Mouse (Mus musculus) adrenal gland, adult 2 months (tissue): Measurements from ENCODE around the gene G2e3. TPM values are rescaled to one million over a fixed set of nuclear protein-coding genes. Genes with fewer than 3 reads are reported as not detected.

Source experiments
- DNase-seq: peaks from one replicate; pipeline ENCODE4 v3.0.0; 2021
- long read RNA-seq: library from polyadenylated mRNA; stranded (forward); transcript quantifications from one replicate; pipeline ENCODE4 v2.0.0, GENCODE M21; 2021
- polyA plus RNA-seq: library from polyadenylated mRNA; depleted of rRNA; stranded (reverse); fragments of >200 nt; gene quantifications from 2 replicates; pipeline ENCODE4 v1.2.3, GENCODE M21; 2012; rRNA removed
- total RNA-seq, 2 experiments: library from RNA; stranded (reverse); gene quantifications; 2 replicates each; pipeline ENCODE4 v1.2.3; 2021

The G2e3 gene
- total RNA-seq (10 to 100 TPM in 1 of 2 experiments, 1 to 10 TPM in 1; 6.3 to 11.4 TPM), polyA plus RNA-seq (0.25 and 0.38 TPM in 2 replicates)
- long read RNA-seq, full-length matches to known transcripts: 3 of 4 reads
- long read RNA-seq, partial matches to known transcripts: 0 of 4 reads
- long read RNA-seq, other reads (novel, unspliced or antisense): 1 of 4 reads

- peak; percentile 94 for DNase-seq
Observed at GRCm38 (mm10) chr12:51347988-51348697, at the start of gene G2e3. TSS of gene G2e3 (plus strand) at chr12:51348061.

- DNase-seq: no peak
Observed at GRCm38 (mm10) chr12:51323604-51324003, 24.3 kb upstream of the G2e3 start.

- no peak for DNase-seq
Observed at GRCm38 (mm10) chr12:51326819-51327218, 21.0 kb upstream of the G2e3 start.

- DNase-seq: no peak
Observed at GRCm38 (mm10) chr12:51337014-51337413, 10.8 kb upstream of the G2e3 start.

- DNase-seq: no peak
Observed at GRCm38 (mm10) chr12:51346121-51346520, 1.7 kb upstream of the G2e3 start.

- DNase-seq: no peak
Observed at GRCm38 (mm10) chr12:51348698-51348998, 787 bp downstream of the G2e3 start.

GRCm38 (mm10) chr12:51355296-51355695 lies 7.4 kb downstream of the G2e3 start:
- peak; percentile 14 for DNase-seq

- no peak for DNase-seq
Observed at GRCm38 (mm10) chr12:51361294-51361693, 13.4 kb downstream of the G2e3 start.

- DNase-seq: no peak
Observed at GRCm38 (mm10) chr12:51362898-51363297, 15.0 kb downstream of the G2e3 start.

- DNase-seq: no peak
Observed at GRCm38 (mm10) chr12:51368504-51368903, 20.6 kb downstream of the G2e3 start.

GRCm38 (mm10) chr12:51377003-51377887 lies 29.4 kb downstream of the G2e3 start, which contains the start of gene Scfd1:
TSS of gene Scfd1 (plus strand) at chr12:51377510.
- DNase-seq: peak; percentile 96

GRCm38 (mm10) chr12:51377888-51378190 lies 30.0 kb downstream of the G2e3 start:
- DNase-seq: no peak

GRCm38 (mm10) chr12:51399871-51400270 lies 52.0 kb downstream of the G2e3 start:
- DNase-seq: no peak

- DNase-seq: no peak
Observed at GRCm38 (mm10) chr12:51402060-51402698, 54.3 kb downstream of the G2e3 start.

GRCm38 (mm10) chr12:51403987-51404586 lies 56.2 kb downstream of the G2e3 start:
- DNase-seq: no peak

- DNase-seq: no peak
Observed at GRCm38 (mm10) chr12:51411362-51411761, 63.5 kb downstream of the G2e3 start.

Other genes with a start within 250 kb of the G2e3 start
- gene Scfd1, start 29.4 kb downstream of the G2e3 start, total RNA-seq: 10 to 100 TPM; 65.3 to 69.9 TPM
- 1.9 and 2.6 TPM in 2 replicates for gene Scfd1, start 29.4 kb downstream of the G2e3 start, polyA plus RNA-seq
- under 1 TPM; 0.21 to 0.81 TPM for gene Coch, start 245.3 kb downstream of the G2e3 start, total RNA-seq
- gene Coch, start 245.3 kb downstream of the G2e3 start, polyA plus RNA-seq: 0.95 and 1.0 TPM in 2 replicates